Comparison of ENCODE assay signal across 10 mouse cellular contexts in the genomic region with DNA sequence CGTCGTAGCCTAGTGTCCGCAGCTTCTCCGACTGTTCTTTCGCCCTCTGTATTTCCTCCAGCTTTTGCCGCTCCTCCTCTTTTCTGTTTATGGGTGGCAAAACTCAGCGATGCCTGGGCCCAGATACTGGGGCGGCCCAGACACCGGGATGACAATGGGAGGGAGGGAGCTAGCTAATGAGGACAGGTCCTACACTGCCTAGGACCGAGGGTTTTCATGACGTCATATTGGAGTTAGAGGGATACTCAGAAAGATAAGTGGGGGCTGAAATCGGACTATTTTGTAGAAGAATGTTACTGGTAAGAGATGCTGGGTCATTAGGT. TPM values are rescaled to one million over a fixed set of nuclear protein-coding genes. Genes with fewer than 3 reads are reported as not detected.
DNase-seq lines count a peak whose midpoint lies in the region; ATAC-seq and TF ChIP-seq lines count a peak whose summit lies in the region.
"Had no signal": no experiment of that assay in that cellular context is flagged by ENCODE, and none has a peak within 500 bp of the region (broad histone marks: within the 10 kb centered on the region; RNA-seq: fewer than 3 reads in every experiment).

No protein-coding gene starts in this region.

- H3K4me2 ChIP-seq in kidney, embryonic 14.5 days (replicated peaks; ENCODE audit: low read depth, low read length), result peak overlapping the region; percentile 44
- H3K4me2 ChIP-seq in liver, embryonic 15.5 days, result no peak overlapping the region

- peaks cover 86% of the 10 kb centered on the region for H3K27me3 ChIP-seq in kidney, embryonic 14.5 days (ENCODE audit: control insufficient read depth, insufficient read depth, low read length)
- H3K27me3 ChIP-seq in hindbrain, embryonic 10.5 days (ENCODE audit: insufficient read depth, poor library complexity, severe bottlenecking), result peaks cover 100% of the 10 kb centered on the region
- peaks cover 100% of the 10 kb centered on the region for H3K27me3 ChIP-seq in liver, embryonic 15.5 days

- H3K4me3 ChIP-seq in kidney, embryonic 14.5 days (ENCODE audit: low read length), result peak overlapping the region; percentile 26
- H3K4me3 ChIP-seq in ES-E14 (ENCODE audit: insufficient read depth in 1 of 2, low read depth in 1 of 2, low read length in 2 of 2, poor library complexity in 1 of 2, severe bottlenecking in 1 of 2), result peak overlapping the region; percentile 22 to 57
- H3K4me3 ChIP-seq in hindbrain, embryonic 10.5 days, result peak overlapping the region; percentile 39
- 0 out of 2 replicates have a peak overlapping the region, but pooled peaks have one; percentile 5 for H3K4me3 ChIP-seq in liver, embryonic 15.5 days (replicated peaks)

- in situ Hi-C loops in ES-E14 (cut with MboI; ENCODE audit: low sequenced_read_pairs in 2 of 2, unreplicated experiment in 2 of 2), result no loop called here

- H3K9ac ChIP-seq in kidney, embryonic 14.5 days (ENCODE audit: low read depth, low read length), result no peak overlapping the region
- 0 out of 2 replicates have a peak overlapping the region, but pooled peaks have one; percentile 27 for H3K9ac ChIP-seq in ES-E14 (ENCODE audit: insufficient read depth, low read depth, low read length, poor library complexity, severe bottlenecking)
- H3K9ac ChIP-seq in liver, embryonic 15.5 days, result no peak overlapping the region

- no peak for ATAC-seq in kidney, embryonic 14.5 days (ENCODE audit: low FRiP score, low TSS enrichment)
- no peak for ATAC-seq in liver, embryonic 15.5 days (ENCODE audit: insufficient read depth)

- no peaks in the 10 kb centered on the region for H3K36me3 ChIP-seq in kidney, embryonic 14.5 days (ENCODE audit: control insufficient read depth, insufficient read depth, low read length)
- no peaks in the 10 kb centered on the region for H3K36me3 ChIP-seq in ES-E14 (ENCODE audit: control insufficient read depth, insufficient read depth, low read length, poor library complexity, severe bottlenecking)
- H3K36me3 ChIP-seq in hindbrain, embryonic 10.5 days, result no peaks in the 10 kb centered on the region
- no peaks in the 10 kb centered on the region for H3K36me3 ChIP-seq in liver, embryonic 15.5 days (replicated peaks)

- no peaks in the 10 kb centered on the region for H3K9me3 ChIP-seq in kidney, embryonic 14.5 days (ENCODE audit: control insufficient read depth, low read length)
- H3K9me3 ChIP-seq in ES-E14 (ENCODE audit: control insufficient read depth, insufficient read depth, low read depth, low read length), result no peaks in the 10 kb centered on the region
- H3K9me3 ChIP-seq in hindbrain, embryonic 10.5 days, result no peaks in the 10 kb centered on the region
- no peaks in the 10 kb centered on the region for H3K9me3 ChIP-seq in liver, embryonic 15.5 days (replicated peaks)

- no peak overlapping the region for H3K27ac ChIP-seq in kidney, embryonic 14.5 days (ENCODE audit: low read depth, low read length)
- no peak overlapping the region for H3K27ac ChIP-seq in ES-E14 (ENCODE audit: insufficient read depth, low read depth, low read length, poor library complexity, severe bottlenecking)
- no peak overlapping the region for H3K27ac ChIP-seq in hindbrain, embryonic 10.5 days
- no peak overlapping the region for H3K27ac ChIP-seq in liver, embryonic 15.5 days (replicated peaks)

- WGBS in kidney, embryonic 14.5 days, result 2% methylated on average over 12 of the region's 12 CpGs
- 2% methylated on average over 12 of the region's 12 CpGs for WGBS in hindbrain, embryonic 10.5 days
- 3% methylated on average over 12 of the region's 12 CpGs for WGBS in liver, embryonic 15.5 days (ENCODE audit: insufficient replicate concordance)

- no peak for DNase-seq in kidney, postnatal 36 days
- DNase-seq in ES-E14 (ENCODE audit: low read depth, low spot score), result no peak
- no peak for DNase-seq in hindbrain, embryonic 10.5 days (ENCODE audit: low spot score)
- no peak for DNase-seq in T-cell, adult 2 months (ENCODE audit: low spot score)
- no peak for DNase-seq in thymus, postnatal 36 days
- no peak for DNase-seq in ovary, postnatal 36 days (ENCODE audit: low spot score)
- DNase-seq: kidney, adult 11 months had no signal

- peaks cover 40% of the 10 kb centered on the region for H3K4me1 ChIP-seq in kidney, embryonic 14.5 days (ENCODE audit: control insufficient read depth, insufficient read depth, low read length)
- peaks cover 4 to 25% of the 10 kb centered on the region in 2 experiments; a peak in 3 of 4 replicates for H3K4me1 ChIP-seq in ES-E14 (ENCODE audit: control insufficient read depth in 2 of 2, insufficient read depth in 2 of 2, low read length in 2 of 2, poor library complexity in 1 of 2)
- peaks cover 47% of the 10 kb centered on the region for H3K4me1 ChIP-seq in hindbrain, embryonic 10.5 days (replicated peaks)
- H3K4me1 ChIP-seq in liver, embryonic 15.5 days (replicated peaks), result peaks cover 29% of the 10 kb centered on the region

TF ChIP-seq in ES-E14, 5 proteins besides CTCF, POLR2A, EP300 and RAD21:
- TF ChIP-seq MAFK (IDR thresholded peaks at IDR 0.05; ENCODE audit: insufficient read depth, low read depth, low read length) (no peak), ZNF384 (IDR thresholded peaks at IDR 0.05; ENCODE audit: low read depth, low read length) (no peak), HCFC1 (IDR thresholded peaks at IDR 0.05; ENCODE audit: borderline replicate concordance, insufficient read depth, low read length) (no peak), ZC3H11A (IDR thresholded peaks at IDR 0.05; ENCODE audit: borderline replicate concordance, low read depth, low read length) (no peak)

RNA-seq across cellular contexts. Expression of gene Tnfrsf25, which starts 5.4 kb away (rescaled TPM):
- 0.57 and 1.9 TPM in 2 replicates for polyA plus RNA-seq in kidney, embryonic 14.5 days (2014; fragmentation: Nextera tagmentation; extraction: Ambion mirVana)
- 3.8 and 5.7 TPM in 2 replicates for total RNA-seq in ES-E14 (2012; rRNA removed)
- polyA plus RNA-seq in hindbrain, embryonic 10.5 days (2016; fragmentation: Nextera tagmentation; extraction: Ambion mirVana), result 0.70 and 0.82 TPM in 2 replicates
- 0.37 and 0.50 TPM in 2 replicates for polyA plus RNA-seq in liver, embryonic 15.5 days (2015; fragmentation: Nextera tagmentation; extraction: Ambion mirVana)

RNA-seq across cellular contexts. Expression of gene Espn, which starts 31.0 kb away (rescaled TPM):
- polyA plus RNA-seq in kidney, embryonic 14.5 days (2014; fragmentation: Nextera tagmentation; extraction: Ambion mirVana), result 36.1 and 36.3 TPM in 2 replicates
- total RNA-seq in ES-E14 (2012; rRNA removed), result 5.6 and 6.6 TPM in 2 replicates
- polyA plus RNA-seq in hindbrain, embryonic 10.5 days (2016; fragmentation: Nextera tagmentation; extraction: Ambion mirVana), result 1.6 and 6.5 TPM in 2 replicates
- 1.5 and 2.0 TPM in 2 replicates for polyA plus RNA-seq in liver, embryonic 15.5 days (2015; fragmentation: Nextera tagmentation; extraction: Ambion mirVana)

RNA-seq across cellular contexts. Expression of gene Hes2, which starts 37.5 kb away (rescaled TPM):
- not detected in 2 replicates for polyA plus RNA-seq in kidney, embryonic 14.5 days (2014; fragmentation: Nextera tagmentation; extraction: Ambion mirVana)
- total RNA-seq in ES-E14 (2012; rRNA removed), result 0.32 and 0.58 TPM in 2 replicates
- 4.2 and 4.7 TPM in 2 replicates for polyA plus RNA-seq in hindbrain, embryonic 10.5 days (2016; fragmentation: Nextera tagmentation; extraction: Ambion mirVana)
- polyA plus RNA-seq in liver, embryonic 15.5 days (2015; fragmentation: Nextera tagmentation; extraction: Ambion mirVana), result 0.14 TPM in 1 of 2 replicates, not detected in the other
- total RNA-seq: MEL had no signal

RNA-seq across cellular contexts. Expression of gene Plekhg5, which starts 48.8 kb away (rescaled TPM):
- polyA plus RNA-seq in kidney, embryonic 14.5 days (2014; fragmentation: Nextera tagmentation; extraction: Ambion mirVana), result 10.4 and 16.1 TPM in 2 replicates
- total RNA-seq in ES-E14 (2012; rRNA removed), result 37.3 and 81.4 TPM in 2 replicates
- 9.6 and 12.4 TPM in 2 replicates for polyA plus RNA-seq in hindbrain, embryonic 10.5 days (2016; fragmentation: Nextera tagmentation; extraction: Ambion mirVana)
- polyA plus RNA-seq in liver, embryonic 15.5 days (2015; fragmentation: Nextera tagmentation; extraction: Ambion mirVana), result 5.1 and 5.9 TPM in 2 replicates

RNA-seq across cellular contexts. Expression of gene Acot7, which starts 56.8 kb away (rescaled TPM):
- 46.6 and 64.4 TPM in 2 replicates for polyA plus RNA-seq in kidney, embryonic 14.5 days (2014; fragmentation: Nextera tagmentation; extraction: Ambion mirVana)
- 38.8 and 51.9 TPM in 2 replicates for total RNA-seq in ES-E14 (2012; rRNA removed)
- 90.0 and 118 TPM in 2 replicates for polyA plus RNA-seq in hindbrain, embryonic 10.5 days (2016; fragmentation: Nextera tagmentation; extraction: Ambion mirVana)
- polyA plus RNA-seq in liver, embryonic 15.5 days (2015; fragmentation: Nextera tagmentation; extraction: Ambion mirVana), result 14.0 and 14.2 TPM in 2 replicates
